Comparison of ENCODE assay signal across 15 mouse cellular contexts in the genomic region with DNA sequence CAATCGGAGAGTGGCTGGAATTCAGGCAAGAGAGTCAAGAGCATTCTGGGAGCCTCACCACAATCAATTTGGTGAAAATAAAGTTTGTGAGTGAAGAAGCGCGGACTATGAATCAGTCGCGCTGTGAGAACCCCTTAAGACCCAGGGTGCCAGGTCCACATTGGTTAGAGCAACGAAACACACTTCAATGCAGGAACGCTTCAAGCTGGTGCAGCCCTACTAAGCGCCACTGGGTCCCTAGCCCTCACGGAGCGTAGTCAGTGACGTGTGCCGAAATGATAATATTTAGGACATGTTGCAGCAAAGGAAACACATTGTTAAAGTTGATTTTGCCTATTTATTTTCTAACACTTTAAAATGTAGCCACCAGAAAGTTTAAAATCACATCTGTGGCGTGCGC.
"Had no signal": no experiment of that assay in that cellular context is flagged by ENCODE, and none has a peak within 500 bp of the region (broad histone marks: within the 10 kb centered on the region; RNA-seq: fewer than 3 reads in every experiment).

No protein-coding gene starts in this region.

- H3K36me3 ChIP-seq: neural tube, embryonic 15.5 days; stomach, embryonic 15.5 days had no signal

- H3K4me2 ChIP-seq: neural tube, embryonic 15.5 days; stomach, embryonic 15.5 days had no signal

- DNase-seq: retina, postnatal 1 day; right cerebral cortex, adult 18-20 months; right cerebral cortex, postnatal 14 days; right cerebral cortex, postnatal 25 days; right cerebral cortex, postnatal 4 days; spleen, adult 18-20 months; thymus, adult 18-20 months; thymus, adult 2 months; thymus, postnatal 14 days; thymus, postnatal 25 days; thymus, postnatal 36 days; thymus, postnatal 4 days had no signal

- H3K9ac ChIP-seq: neural tube, embryonic 15.5 days; stomach, embryonic 15.5 days had no signal

- H3K4me3 ChIP-seq: neural tube, embryonic 15.5 days; stomach, embryonic 15.5 days had no signal

- H3K27me3 ChIP-seq: neural tube, embryonic 15.5 days; stomach, embryonic 15.5 days had no signal

- H3K27ac ChIP-seq: stomach, embryonic 15.5 days; stomach, postnatal 0 days had no signal

- H3K4me1 ChIP-seq: stomach, embryonic 15.5 days had no signal

- H3K9me3 ChIP-seq: neural tube, embryonic 15.5 days; stomach, embryonic 15.5 days had no signal
